Mouse (Mus musculus) liver, embryonic 14.5 days (tissue): ENCODE data around the gene Ppp1r27. TPM values are rescaled to one million over a fixed set of nuclear protein-coding genes. Genes with fewer than 3 reads are reported as not detected.

Experiments used
- ATAC-seq: fragments of 200-750 bp; cut with Nextera tagmentation; 2 replicates; pipeline ENCODE4 v1.8.0; 2017; ENCODE audit warnings: moderate number of reproducible peaks, mild to moderate bottlenecking, moderate library complexity; ENCODE audit not compliant: insufficient read depth
- DNase-seq, 3 experiments: peaks; one replicate each; pipeline ENCODE4 v3.0.0-alpha.2; 2012 to 2013; ENCODE audit warnings: low read depth in 3 of 3, low spot score in 3 of 3
- H3K27ac ChIP-seq: fragments of 300-500 bp; sonication (generic); 2 replicates; pipeline ENCODE4 v1.5.1; 2014; ENCODE audit warnings: moderate library complexity, mild to moderate bottlenecking, control low read depth, inconsistent platforms
- H3K27me3 ChIP-seq: fragments of 300-500 bp; sonication (generic); 2 replicates; pipeline ENCODE4 v1.6.1; 2014; ENCODE audit warnings: mild to moderate bottlenecking, low read length, moderate library complexity; ENCODE audit not compliant: control insufficient read depth, insufficient read depth
- H3K36me3 ChIP-seq: fragments of 300-500 bp; sonication (generic); replicated peaks from 2 replicates; pipeline ENCODE4 v1.6.1; 2014; ENCODE audit warnings: low read depth; ENCODE audit not compliant: control insufficient read depth, insufficient read depth
- H3K4me1 ChIP-seq, 2 experiments: fragments of 200-500 bp in 1 of 2; fragments of 300-500 bp in 1 of 2; sonication (generic) in 1 of 2; replicated peaks; 2 replicates each; pipeline ENCODE4 v1.6.1; 2012 to 2014; ENCODE audit warnings: antibody characterized with exemption in 1 of 2, inconsistent platforms in 1 of 2, low read length in 1 of 2; ENCODE audit not compliant: control insufficient read depth in 2 of 2, insufficient read depth in 2 of 2
- H3K4me2 ChIP-seq: fragments of 300-500 bp; sonication (generic); 2 replicates; pipeline ENCODE4 v1.6.1; 2014; ENCODE audit warnings: low read depth, mild to moderate bottlenecking, control low read depth, moderate library complexity
- H3K4me3 ChIP-seq, 2 experiments: fragments of 200-500 bp in 1 of 2; fragments of 300-500 bp in 1 of 2; sonication (generic) in 1 of 2; 2 replicates each; pipeline ENCODE4 v1.5.1; 2012 to 2014; ENCODE audit warnings: low read depth in 2 of 2, low read length in 2 of 2, mild to moderate bottlenecking in 2 of 2, control low read depth in 1 of 2, inconsistent platforms in 1 of 2, moderate library complexity in 1 of 2; ENCODE audit not compliant: insufficient read depth in 1 of 2
- H3K9ac ChIP-seq: fragments of 300-500 bp; sonication (generic); replicated peaks from 2 replicates; pipeline ENCODE4 v1.6.1; 2014; ENCODE audit warnings: mild to moderate bottlenecking, control low read depth, moderate library complexity
- H3K9me3 ChIP-seq: fragments of 300-500 bp; sonication (generic); 2 replicates; pipeline ENCODE4 v1.6.1; 2016; ENCODE audit warnings: low read length, mixed read lengths; ENCODE audit not compliant: control insufficient read depth
- CTCF ChIP-seq: IDR thresholded peaks from 2 replicates; pipeline ENCODE4 v1.5.1; 2016; ENCODE audit warnings: antibody characterized with exemption, low read depth, control low read depth
- EP300 ChIP-seq: IDR thresholded peaks from 2 replicates; pipeline ENCODE4 v1.6.1; 2016; ENCODE audit warnings: antibody characterized with exemption, low read depth
- WGBS: fragments of 180-500 bp; shearing (Covaris S2); extraction: QIAGEN DNeasy Blood & Tissue Kit; methylation state at CpG from one replicate; pipeline ENCODE4 v1.1.7; 2014; ENCODE audit not compliant: insufficient replicate concordance; 5-methylcytosine and 5-hydroxymethylcytosine counted together
- polyA plus RNA-seq, 2 experiments: library from polyadenylated mRNA; depleted of rRNA in 1 of 2; stranded (reverse) in 1 of 2; unstranded in 1 of 2; fragments of >200 nt; fragmentation: Nextera tagmentation in 1 of 2; extraction: Ambion mirVana in 1 of 2; gene quantifications; 2 replicates each; pipeline versions ENCODE4 v1.2.1 to v1.2.3; 2012 to 2014

The Ppp1r27 gene
- polyA plus RNA-seq, 2 experiments, result not detected

DNA sequence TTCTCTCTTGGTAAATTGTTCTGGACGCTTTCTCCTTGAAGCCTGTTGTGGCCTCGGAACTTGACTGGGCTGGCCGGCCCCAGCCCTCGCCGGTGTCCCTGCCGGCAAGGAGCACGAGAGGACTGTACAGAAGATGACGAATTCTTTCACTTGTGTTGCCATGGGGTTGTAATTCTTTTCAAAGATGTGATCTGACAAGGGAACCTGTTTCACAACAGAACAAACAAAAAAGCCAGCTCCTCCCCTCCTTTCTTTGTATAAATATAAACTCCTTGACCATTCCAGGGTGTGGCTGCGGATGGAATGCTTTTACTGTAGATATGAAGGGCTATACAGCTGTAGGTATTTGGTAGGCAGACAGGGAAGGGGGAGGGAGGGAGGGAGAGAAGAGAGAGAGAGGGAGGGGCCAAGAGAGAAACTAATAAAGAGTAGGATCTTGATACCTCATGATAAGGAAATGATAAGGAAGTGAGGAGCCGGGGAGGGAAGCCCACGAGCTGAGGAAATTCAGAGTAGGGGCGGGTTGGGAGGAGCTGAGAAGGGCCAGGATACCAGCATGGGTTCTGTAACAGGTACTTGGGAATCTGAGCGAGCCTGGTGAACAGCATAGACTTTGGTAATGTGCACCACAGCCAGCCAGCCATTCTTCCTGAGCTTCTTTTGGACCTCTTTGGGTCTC is 43.2 kb downstream of the Ppp1r27 start:
- ATAC-seq (no peak), DNase-seq (no peak)
- Histone ChIP-seq H3K4me2 (no peak overlapping the region), H3K4me1 (peaks cover 11 to 21% of the 10 kb centered on the region in 2 experiments), H3K4me3 (no peak overlapping the region), H3K9ac (no peak overlapping the region), H3K9me3 (no peaks in the 10 kb centered on the region), H3K27ac (no peak overlapping the region), H3K36me3 (no peaks in the 10 kb centered on the region), H3K27me3 (no peaks in the 10 kb centered on the region)
- WGBS, result 67% methylated on average over 13 of the region's 13 CpGs
- TF ChIP-seq CTCF, result no peak
- TF ChIP-seq EP300, result no peak

DNA sequence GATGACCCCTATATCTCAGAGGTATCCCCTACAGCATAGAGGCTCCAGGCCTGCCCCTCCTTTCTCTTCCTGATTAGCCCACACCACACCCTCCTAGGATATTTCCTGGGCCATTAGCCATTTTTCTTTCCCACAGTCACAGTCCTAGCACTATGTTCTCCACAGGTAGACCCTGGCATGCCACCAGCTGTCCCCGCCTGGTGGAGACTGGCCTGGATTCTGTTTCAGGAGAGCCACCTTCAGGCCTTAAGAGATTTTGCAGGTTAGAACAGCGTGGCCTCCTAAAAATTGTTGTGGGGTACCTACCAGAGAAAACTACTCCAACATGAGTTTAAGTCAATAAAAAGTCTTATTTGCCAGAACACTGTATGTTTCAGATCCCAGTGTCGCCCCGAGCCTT is 44.0 kb downstream of the Ppp1r27 start:
- Histone ChIP-seq H3K9me3 (no peaks in the 10 kb centered on the region), H3K9ac (no peak overlapping the region), H3K27me3 (no peaks in the 10 kb centered on the region), H3K4me3 (no peak overlapping the region), H3K36me3 (no peaks in the 10 kb centered on the region), H3K4me1 (peaks cover 11 to 21% of the 10 kb centered on the region in 2 experiments), H3K27ac (no peak overlapping the region), H3K4me2 (no peak overlapping the region)
- TF ChIP-seq CTCF (peak; percentile 62), EP300 (no peak)
- ATAC-seq (no peak), DNase-seq (no peak)
- 40% methylated on average over 4 of the region's 4 CpGs for WGBS

DNA sequence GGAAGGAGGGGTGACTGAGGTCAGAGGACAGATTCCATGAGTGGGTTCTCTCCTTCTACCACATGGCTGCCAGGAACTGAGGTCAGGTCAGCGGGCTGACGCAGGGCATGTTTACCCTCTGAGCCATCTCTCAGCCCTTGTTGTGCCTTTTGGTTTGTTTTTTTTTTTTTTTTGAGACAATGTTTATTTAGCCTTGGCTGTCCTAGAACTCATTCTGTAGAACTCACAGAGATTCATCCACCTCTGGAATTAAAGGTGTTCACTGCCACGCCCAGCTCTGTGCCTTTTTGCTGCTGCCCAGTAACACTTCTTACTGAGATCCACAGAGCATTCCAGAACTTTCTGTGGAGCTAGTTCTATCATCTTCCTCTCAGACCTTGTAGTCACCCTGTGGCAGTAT is 45.3 kb downstream of the Ppp1r27 start:
- Histone ChIP-seq H3K9ac (no peak overlapping the region), H3K27me3 (no peaks in the 10 kb centered on the region), H3K4me2 (no peak overlapping the region), H3K27ac (no peak overlapping the region), H3K4me3 (no peak overlapping the region), H3K9me3 (no peaks in the 10 kb centered on the region), H3K4me1 (peaks cover 11 to 17% of the 10 kb centered on the region in 2 experiments), H3K36me3 (no peaks in the 10 kb centered on the region)
- no peak for TF ChIP-seq CTCF
- TF ChIP-seq EP300, result no peak
- DNase-seq, result no peak
- no peak for ATAC-seq
- WGBS, result 70% methylated on average over 3 of the region's 3 CpGs

DNA sequence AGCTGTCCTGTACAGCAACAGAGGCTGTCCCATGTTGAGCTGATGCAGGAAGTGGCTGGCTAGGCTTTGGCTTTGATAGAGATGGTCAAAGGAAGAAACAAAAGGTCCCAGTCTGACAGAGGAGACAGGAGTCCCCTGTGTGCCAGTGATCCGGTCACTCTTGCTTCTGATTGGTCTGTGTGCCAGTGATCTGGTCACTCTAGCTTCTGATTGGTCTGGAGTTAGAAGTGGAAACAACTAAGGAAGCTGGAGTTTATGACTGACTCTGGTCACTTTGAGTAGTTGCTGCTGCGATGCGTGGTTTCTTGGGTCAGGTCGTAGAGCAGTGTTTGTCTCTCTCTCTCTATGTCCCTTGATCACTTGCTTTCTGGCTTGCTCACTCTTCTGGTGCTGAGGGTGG is 49.2 kb downstream of the Ppp1r27 start:
- no peak for ATAC-seq
- Histone ChIP-seq H3K27ac (no peak overlapping the region), H3K9ac (no peak overlapping the region), H3K36me3 (peaks cover 4% of the 10 kb centered on the region), H3K27me3 (no peaks in the 10 kb centered on the region), H3K4me3 (no peak overlapping the region), H3K9me3 (no peaks in the 10 kb centered on the region), H3K4me1 (peaks cover 0 to 3% of the 10 kb centered on the region in 2 experiments; a peak in 1 of 4 replicates), H3K4me2 (no peak overlapping the region)
- TF ChIP-seq EP300 (no peak), CTCF (no peak)
- no peak for DNase-seq
- 65% methylated on average over 4 of the region's 4 CpGs for WGBS

DNA sequence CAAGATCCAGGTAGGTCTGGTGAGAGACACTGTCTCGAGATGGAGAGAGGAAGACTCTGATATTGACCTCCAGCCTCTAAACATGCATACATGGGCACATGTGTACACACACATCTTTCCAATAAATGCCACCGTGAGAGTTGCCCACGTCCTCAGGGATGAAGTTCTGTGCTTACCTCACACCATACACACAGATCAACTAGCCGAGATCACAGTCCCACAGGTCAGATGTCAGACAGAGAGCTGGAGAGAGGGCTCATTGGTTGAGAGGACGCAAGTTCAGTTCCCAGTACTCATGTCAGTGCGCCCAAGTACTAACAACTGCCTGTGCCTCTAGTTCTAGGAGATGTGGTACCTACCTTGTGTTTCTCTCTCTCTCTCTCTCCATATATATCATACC is 49.9 kb downstream of the Ppp1r27 start:
- Histone ChIP-seq H3K4me1 (0 out of 4 replicates have a peak, but pooled peaks cover 0 to 1% of the 10 kb centered on the region in 2 experiments), H3K36me3 (peaks cover 6% of the 10 kb centered on the region), H3K9ac (no peak overlapping the region), H3K27ac (no peak overlapping the region), H3K27me3 (no peaks in the 10 kb centered on the region), H3K4me3 (no peak overlapping the region), H3K4me2 (no peak overlapping the region), H3K9me3 (no peaks in the 10 kb centered on the region)
- TF ChIP-seq EP300 (no peak), CTCF (no peak)
- WGBS, result 48% methylated on average over 6 of the region's 6 CpGs
- DNase-seq, result no peak
- no peak for ATAC-seq
